Mouse (Mus musculus): ENCODE results near the gene Daxx. TPM values are rescaled to one million over a fixed set of nuclear protein-coding genes. Genes with fewer than 3 reads are reported as not detected.

The Daxx gene
- polyA plus RNA-seq, 1 experiment from 2014 or later: 63.5 TPM

- Histone ChIP-seq H3K36me3 (peaks cover 28% of the 10 kb centered on the region), H3K4me3 (peak overlapping the region; percentile 59), H3K27ac (replicated peaks) (no peak overlapping the region), H3K27me3 (no peaks in the 10 kb centered on the region), H3K9ac (replicated peaks) (peak overlapping the region; percentile 51), H3K9me3 (no peaks in the 10 kb centered on the region), H3K4me1 (peaks cover 47% of the 10 kb centered on the region), H3K4me2 (replicated peaks) (peak overlapping the region; percentile 73)
- no peak for ATAC-seq (replicated peaks)
- 74% methylated on average over 31 of the region's 31 CpGs for WGBS
Measured at GRCm38 (mm10) chr17:33916847-33917655, 7.8 kb downstream of the Daxx start.

DNA sequence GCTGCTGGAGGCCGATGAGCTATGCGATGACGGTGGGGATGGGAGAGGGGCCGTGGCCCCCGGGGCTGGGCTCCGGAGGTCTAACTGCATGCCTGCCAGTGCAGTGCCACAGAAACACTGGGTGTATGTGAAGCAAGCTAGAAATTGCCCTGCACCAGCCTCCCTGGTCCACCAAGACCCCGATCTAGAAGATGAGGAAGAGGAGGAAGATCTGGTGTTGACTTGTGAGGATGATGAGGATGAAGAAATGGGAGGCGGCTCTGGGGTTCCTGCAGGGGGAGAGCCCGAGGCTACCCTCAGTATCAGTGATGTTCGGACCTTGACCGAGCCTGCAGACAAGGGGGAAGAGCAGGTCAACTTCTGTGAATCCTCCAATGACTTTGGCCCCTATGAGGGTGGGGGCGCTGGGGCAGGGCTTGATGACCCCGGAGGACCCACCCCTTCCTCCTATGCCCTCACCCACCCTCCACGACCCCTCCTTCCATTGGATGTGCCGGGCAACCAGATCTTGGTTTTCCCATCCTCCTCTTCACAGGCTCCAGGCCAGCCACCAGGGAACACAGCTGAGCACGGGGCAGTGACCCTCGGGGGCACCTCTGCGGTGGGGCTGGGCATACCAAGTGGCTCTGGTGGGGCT, 8.6 kb downstream of the Daxx start:
- Histone ChIP-seq H3K9me3 (no peaks in the 10 kb centered on the region), H3K4me2 (replicated peaks) (no peak overlapping the region), H3K4me1 (peaks cover 44% of the 10 kb centered on the region), H3K27ac (replicated peaks) (no peak overlapping the region), H3K27me3 (no peaks in the 10 kb centered on the region), H3K4me3 (0 out of 2 replicates have a peak overlapping the region, but pooled peaks have one; percentile 1), H3K9ac (replicated peaks) (no peak overlapping the region), H3K36me3 (peaks cover 22% of the 10 kb centered on the region)
- 86% methylated on average over 18 of the region's 18 CpGs for WGBS
- no peak for ATAC-seq (replicated peaks)

DNA sequence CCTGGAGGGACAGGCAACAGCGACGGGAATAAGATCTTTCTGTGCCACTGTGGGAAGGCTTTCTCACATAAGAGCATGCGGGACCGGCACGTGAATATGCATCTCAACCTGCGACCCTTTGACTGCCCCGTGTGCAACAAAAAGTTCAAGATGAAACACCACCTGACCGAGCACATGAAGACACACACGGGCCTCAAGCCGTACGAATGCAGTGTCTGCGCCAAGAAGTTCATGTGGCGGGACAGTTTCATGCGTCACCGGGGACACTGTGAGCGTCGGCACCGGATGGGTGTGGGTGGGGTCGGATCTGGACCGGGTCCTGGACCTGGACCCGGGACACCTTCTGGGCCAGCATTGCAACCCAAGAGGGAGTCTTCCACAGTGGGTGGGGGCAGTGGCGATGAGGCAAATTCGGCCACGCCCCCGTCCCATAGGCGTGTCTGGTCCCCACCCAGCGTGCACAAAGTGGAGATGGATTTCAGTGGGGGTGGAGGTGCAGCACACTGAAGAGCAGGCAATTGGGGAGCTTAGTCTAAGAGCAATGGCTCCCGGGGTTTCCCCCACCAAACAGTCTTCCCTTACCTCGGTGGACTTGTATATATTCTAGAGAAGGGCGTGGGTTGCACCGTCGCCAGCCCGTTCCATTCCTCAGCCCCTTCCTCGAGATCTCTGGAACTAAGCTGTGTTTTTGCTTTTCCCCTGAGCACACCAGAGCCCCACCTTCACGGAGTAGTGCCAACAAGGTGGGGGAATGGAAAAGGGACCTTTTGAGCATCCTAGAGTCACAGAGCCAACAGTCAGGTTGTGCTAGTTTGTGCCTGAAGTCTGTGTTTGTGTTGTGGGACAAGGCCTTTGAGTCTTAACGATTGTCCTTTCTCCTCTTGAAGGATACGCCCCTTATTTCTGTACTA, 9.3 kb downstream of the Daxx start:
- H3K36me3 ChIP-seq: peaks cover 16% of the 10 kb centered on the region
- peak overlapping the region; percentile 53; the same call in 1 of the 2 replicates for H3K9ac ChIP-seq (replicated peaks)
- no peaks in the 10 kb centered on the region for H3K27me3 ChIP-seq
- no peaks in the 10 kb centered on the region for H3K9me3 ChIP-seq
- 60% methylated on average over 37 of the region's 37 CpGs for WGBS
- peak overlapping the region; percentile 46 for H3K4me3 ChIP-seq
- no peak overlapping the region for H3K27ac ChIP-seq (replicated peaks)
- ATAC-seq (replicated peaks): no peak
- peak overlapping the region; percentile 89; the same call in 1 of the 2 replicates for H3K4me2 ChIP-seq (replicated peaks)
- peaks cover 44% of the 10 kb centered on the region for H3K4me1 ChIP-seq

DNA sequence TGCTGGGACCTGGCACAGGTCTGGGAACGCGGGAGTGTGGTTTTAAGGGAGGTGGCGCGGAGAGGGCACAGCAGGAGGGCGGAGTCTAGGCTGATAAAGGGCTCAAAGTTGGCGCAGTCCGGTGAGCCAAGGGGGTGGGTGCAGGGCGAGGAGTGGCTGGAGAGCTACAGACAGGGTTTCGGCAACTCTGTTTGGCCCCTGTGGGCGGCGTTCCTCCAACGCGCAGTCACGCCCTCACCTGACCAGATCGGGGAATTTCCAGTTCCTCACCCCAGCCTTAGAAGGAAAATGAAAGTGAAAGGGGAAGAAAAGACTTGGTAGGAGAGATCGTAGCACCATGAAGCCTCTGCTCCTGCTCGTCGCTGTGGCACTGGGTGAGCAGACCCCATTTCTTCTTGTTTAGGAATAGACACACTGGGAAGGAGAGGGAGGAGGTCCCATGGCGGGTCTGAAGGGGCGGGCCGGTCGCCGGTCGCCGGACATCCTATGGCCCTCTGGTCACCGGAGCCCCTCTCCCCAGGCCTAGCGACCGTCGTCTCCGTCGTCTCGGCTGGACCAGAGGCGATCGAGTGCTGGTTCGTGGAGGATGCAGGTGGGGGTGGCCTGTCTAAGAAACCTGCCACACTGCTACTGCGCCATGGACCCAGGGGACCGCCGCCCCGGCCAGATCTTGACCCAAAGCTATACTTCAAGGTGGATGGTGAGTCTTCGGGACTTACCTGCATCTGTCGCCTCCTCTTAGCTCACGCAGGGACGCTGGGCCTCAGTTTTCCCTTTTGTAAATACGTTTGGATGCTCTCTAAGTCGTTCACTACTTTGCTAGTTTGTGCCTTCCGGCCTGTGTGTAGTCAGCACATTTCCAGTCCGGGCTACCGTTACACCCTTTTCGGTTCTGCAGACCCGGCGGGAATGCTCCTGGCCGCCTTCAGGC, 10.4 kb downstream of the Daxx start:
- H3K36me3 ChIP-seq: 0 out of 2 replicates have a peak, but pooled peaks cover 6% of the 10 kb centered on the region
- H3K4me1 ChIP-seq: peaks cover 44% of the 10 kb centered on the region
- H3K9me3 ChIP-seq: no peaks in the 10 kb centered on the region
- ATAC-seq (replicated peaks): no peak
- peak overlapping the region; percentile 28 for H3K27ac ChIP-seq (replicated peaks)
- WGBS: under 1% methylated on average over 52 of the region's 52 CpGs
- H3K4me2 ChIP-seq (replicated peaks): peak overlapping the region; percentile 89
- H3K4me3 ChIP-seq: peak overlapping the region; percentile 46
- H3K27me3 ChIP-seq: no peaks in the 10 kb centered on the region
- peak overlapping the region; percentile 53 for H3K9ac ChIP-seq (replicated peaks)

- Histone ChIP-seq H3K9me3 (no peaks in the 10 kb centered on the region), H3K4me2 (replicated peaks) (peak overlapping the region; percentile 89), H3K4me1 (peaks cover 35% of the 10 kb centered on the region), H3K9ac (replicated peaks) (peak overlapping the region; percentile 53), H3K27me3 (no peaks in the 10 kb centered on the region), H3K27ac (replicated peaks) (no peak overlapping the region; the same call in 1 of the 2 replicates), H3K36me3 (no peaks in the 10 kb centered on the region), H3K4me3 (peak overlapping the region; percentile 46)
- ATAC-seq (replicated peaks): no peak
- WGBS: under 1% methylated on average over 36 of the region's 36 CpGs
Measured at GRCm38 (mm10) chr17:33920282-33921097, 11.3 kb downstream of the Daxx start.

GRCm38 (mm10) chr17:33921361-33921760, 12.1 kb downstream of the Daxx start:
- 93% methylated on average over 7 of the region's 7 CpGs for WGBS
- Histone ChIP-seq H3K4me3 (no peak overlapping the region), H3K9me3 (no peaks in the 10 kb centered on the region), H3K9ac (replicated peaks) (no peak overlapping the region), H3K4me2 (replicated peaks) (0 out of 2 replicates have a peak overlapping the region, but pooled peaks have one; percentile 89), H3K27ac (replicated peaks) (no peak overlapping the region), H3K4me1 (peaks cover 32% of the 10 kb centered on the region), H3K27me3 (no peaks in the 10 kb centered on the region), H3K36me3 (no peaks in the 10 kb centered on the region)
- ATAC-seq (replicated peaks): no peak

DNA sequence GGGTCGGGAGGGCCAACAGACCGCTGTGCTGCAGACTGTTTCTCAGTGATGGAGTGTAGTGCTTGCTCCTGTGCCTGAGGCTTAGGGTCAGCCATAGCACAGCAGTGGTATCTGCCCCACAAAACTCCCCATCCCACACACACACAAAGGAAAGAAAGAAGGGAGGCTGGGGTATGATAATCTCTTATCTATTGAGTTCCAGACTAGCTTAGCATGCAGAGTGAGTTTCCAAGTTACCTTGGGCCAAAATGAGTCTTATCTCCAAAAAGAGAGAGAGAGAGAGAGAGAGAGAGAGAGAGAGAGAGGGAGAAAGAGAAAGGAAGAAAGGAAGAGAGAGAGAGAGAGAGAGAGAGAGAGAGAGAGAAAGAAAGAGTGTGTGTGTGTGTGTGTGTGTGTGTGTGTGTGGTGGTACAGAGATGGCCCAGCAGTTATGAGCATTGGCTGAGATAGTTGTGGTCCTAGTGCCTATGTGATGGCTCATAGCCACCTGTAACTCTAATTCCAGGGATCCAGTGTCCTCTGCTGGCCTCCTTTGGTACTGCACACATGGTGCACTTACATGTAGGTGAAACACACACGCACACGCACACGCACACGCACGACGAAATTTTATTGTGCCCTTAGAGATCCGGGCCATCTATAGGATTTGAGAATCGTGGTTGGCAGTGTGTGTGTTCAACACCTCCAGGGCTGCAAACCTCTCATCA, 15.5 kb downstream of the Daxx start:
- H3K9me3 ChIP-seq: no peaks in the 10 kb centered on the region
- no peak overlapping the region for H3K9ac ChIP-seq (replicated peaks)
- no peaks in the 10 kb centered on the region for H3K27me3 ChIP-seq
- H3K4me3 ChIP-seq: no peak overlapping the region
- WGBS: 88% methylated on average over 10 of the region's 10 CpGs
- H3K36me3 ChIP-seq: no peaks in the 10 kb centered on the region
- H3K4me1 ChIP-seq: peaks cover 21% of the 10 kb centered on the region
- no peak overlapping the region for H3K27ac ChIP-seq (replicated peaks)
- ATAC-seq (replicated peaks): no peak
- H3K4me2 ChIP-seq (replicated peaks): no peak overlapping the region

- H3K27me3 ChIP-seq: no peaks in the 10 kb centered on the region
Measured at GRCm38 (mm10) chr17:33925406-33926116, 16.3 kb downstream of the Daxx start.

DNA sequence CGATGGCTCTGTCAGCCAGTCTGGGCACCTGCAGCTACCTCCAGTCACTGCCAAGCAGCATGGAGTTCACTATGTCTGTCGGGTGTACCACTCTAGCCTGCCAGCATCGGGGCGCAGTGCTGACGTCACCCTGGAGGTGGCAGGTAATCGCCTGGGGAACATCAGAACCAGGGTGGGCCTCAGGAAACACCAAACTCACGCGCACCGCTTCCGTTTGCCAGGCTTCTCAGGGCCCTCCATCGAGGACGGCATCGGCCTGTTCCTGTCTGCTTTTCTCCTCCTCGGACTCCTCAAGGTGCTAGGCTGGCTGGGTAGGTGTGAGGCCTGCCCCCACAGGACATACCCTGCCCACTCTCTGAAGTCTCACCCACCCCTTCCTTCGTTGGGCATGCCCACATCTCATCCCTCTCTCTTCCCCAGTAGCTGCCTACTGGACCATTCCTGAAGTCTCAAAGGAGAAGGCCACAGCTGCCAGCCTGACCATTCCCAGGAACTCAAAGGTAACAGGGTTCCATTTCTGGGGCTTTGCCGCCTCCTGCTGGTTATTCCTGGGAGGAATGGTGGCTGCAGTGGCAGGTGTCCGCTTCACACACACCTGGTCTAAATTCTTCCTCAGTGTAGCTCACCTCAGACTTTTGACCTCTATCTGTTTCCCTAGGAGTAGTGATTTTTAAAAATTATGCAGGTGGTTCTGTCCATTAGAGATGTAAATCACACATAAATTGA, 17.2 kb downstream of the Daxx start:
- Histone ChIP-seq H3K9me3 (no peaks in the 10 kb centered on the region), H3K4me1 (peaks cover 24% of the 10 kb centered on the region), H3K27me3 (no peaks in the 10 kb centered on the region), H3K4me3 (no peak overlapping the region), H3K36me3 (no peaks in the 10 kb centered on the region), H3K9ac (replicated peaks) (no peak overlapping the region), H3K4me2 (replicated peaks) (no peak overlapping the region), H3K27ac (replicated peaks) (no peak overlapping the region)
- WGBS: 79% methylated on average over 17 of the region's 17 CpGs
- no peak for ATAC-seq (replicated peaks)

More at GRCm38 (mm10) chr17:33925406-33926116, 16.3 kb downstream of the Daxx start:
- Histone ChIP-seq H3K4me3 (no peak overlapping the region), H3K9ac (replicated peaks) (no peak overlapping the region), H3K4me2 (replicated peaks) (no peak overlapping the region), H3K4me1 (peaks cover 17% of the 10 kb centered on the region), H3K36me3 (no peaks in the 10 kb centered on the region), H3K9me3 (no peaks in the 10 kb centered on the region), H3K27ac (replicated peaks) (no peak overlapping the region)
- no peak for ATAC-seq (replicated peaks)
- WGBS: 83% methylated on average over 21 of the region's 21 CpGs
